Mouse (Mus musculus) kidney, adult 9 months (tissue): ENCODE results near the gene Cobl.

ENCODE experiments used
- DNase-seq: peaks from one replicate; pipeline ENCODE4 v3.0.0; 2022

Cobl gene

DNA sequence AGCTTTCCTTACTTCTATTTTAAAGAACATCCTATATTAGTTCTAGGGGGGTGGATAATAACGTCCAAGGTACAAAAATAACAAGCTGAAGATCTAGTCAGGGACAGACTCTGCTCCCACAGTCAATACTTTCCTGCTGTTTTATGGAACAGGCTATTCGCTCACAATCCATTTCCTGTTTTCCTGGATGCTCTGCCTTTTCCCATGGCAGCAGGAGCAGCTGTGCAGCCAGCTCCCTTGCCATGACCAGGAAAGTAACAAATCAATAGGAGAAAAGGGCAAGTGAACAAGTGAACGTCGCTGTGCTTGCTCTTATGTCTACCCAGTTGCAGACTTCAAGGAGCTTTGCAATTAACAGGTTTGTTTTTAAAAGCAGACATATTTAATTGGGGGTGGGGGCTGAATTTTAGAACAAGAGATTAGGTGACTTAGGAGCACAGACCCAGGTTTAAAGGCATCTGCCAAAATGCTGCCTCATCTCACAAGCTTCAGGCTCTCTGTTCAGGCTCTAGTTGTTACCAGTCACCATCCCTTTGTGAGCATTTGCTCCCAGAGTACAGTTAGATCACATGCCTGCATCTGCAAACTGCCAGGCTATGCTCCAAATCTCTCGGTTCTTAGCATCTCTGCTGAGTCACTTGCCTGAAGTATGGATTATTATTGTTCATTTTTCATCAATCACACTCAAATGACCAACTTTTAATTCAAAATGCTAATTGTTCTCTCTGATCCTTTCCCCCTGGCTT, 164.9 kb downstream of the Cobl start:
- DNase-seq = no peak

DNA sequence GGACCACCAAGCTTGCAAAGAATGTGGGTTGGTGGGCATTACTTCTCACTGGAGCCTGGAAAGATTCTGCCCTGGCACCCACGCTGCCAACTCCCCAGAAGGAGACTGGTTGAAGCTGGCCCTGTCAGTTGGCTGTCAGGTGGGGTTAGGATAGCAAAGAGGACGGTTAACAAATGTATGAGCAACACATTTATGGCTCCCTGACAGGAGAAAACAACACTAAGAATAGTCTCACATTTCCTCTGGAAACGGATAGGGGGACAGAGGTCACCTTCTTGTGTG, 173.2 kb downstream of the Cobl start:
- DNase-seq = no peak

DNA sequence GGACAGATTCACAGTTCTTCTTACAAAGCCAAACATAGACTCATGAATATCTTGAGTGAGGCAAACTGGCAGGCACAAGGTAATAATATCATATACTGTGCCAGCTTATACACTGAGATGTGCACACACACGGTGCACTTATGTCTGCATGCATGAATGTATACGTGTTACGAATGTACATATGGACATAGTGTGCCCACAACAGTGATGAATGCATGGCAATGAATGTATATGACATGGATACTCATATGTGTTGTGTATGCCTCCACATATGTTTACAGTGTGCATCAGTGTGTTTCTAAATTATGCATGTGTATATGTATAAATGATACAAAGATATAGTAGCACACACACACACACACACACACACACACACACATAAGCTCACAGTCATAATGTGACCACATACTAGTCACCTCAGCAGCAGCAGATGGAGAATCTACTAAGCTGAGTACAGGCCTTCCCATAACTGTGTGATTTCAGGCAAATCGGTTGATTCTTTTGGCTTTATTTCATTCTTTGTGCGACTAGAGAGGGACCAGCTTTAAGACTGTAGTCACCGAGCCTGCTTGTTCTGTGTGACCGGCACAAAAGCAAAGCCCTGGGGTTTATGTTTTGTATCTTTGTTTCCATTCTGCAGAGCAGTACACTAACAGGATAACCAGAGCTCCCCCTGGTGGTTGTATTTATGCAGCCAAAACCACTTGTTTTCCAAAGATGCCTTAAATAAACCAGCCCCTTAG, 173.7 kb downstream of the Cobl start:
- DNase-seq = peak; percentile 72

DNA sequence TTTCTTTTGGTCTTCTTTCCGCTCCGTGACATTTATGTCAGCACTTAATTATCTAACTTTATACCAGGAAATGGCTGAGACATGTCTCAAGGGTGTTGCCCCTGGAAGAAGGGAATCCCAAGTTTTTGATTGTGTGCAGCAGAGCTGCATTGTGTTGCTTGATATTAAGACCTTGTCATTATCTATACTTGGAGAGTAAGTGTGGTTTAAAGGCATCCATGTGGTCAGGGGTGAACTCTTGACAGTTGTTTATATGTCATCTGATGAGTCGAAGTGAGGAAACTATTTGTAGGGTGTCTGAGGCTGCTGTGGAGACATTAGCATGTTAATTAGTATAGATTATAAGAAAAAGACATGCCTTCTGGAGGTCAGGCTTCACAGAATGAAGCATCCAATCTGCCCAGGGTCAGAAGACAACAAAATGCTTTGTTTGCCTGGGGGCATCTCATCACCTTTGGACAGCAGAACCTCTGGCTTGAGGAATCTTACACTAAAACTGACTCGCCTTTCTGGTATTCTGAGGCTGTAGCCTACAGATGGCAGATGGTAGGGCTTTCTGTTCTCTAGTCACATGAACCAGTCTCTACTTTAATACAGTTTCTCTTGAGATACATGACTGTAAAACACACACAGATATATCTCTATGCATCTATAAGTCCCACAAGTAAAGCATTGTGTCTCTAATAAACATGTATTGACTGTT, 179.3 kb downstream of the Cobl start:
- DNase-seq = no peak

DNA sequence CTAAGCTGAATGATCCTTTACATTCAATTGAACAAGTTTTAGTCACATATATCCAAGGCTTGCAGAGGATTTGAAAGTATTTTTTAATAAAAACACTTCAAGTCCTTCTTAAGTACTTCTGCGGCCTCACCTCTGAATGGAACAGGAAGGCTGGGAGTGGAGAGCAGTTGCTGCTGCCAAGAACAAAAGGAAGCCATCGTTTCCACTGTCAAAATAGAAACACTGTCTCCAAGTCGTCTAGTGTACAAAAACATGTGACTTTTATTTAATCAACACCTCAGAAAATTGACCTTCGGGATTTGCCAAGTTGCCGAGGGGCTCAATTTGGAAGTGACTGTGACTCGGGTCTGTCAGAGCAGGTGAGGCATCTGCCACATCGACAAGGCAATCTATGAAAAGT, 184.0 kb downstream of the Cobl start:
- DNase-seq = peak; percentile 31

DNA sequence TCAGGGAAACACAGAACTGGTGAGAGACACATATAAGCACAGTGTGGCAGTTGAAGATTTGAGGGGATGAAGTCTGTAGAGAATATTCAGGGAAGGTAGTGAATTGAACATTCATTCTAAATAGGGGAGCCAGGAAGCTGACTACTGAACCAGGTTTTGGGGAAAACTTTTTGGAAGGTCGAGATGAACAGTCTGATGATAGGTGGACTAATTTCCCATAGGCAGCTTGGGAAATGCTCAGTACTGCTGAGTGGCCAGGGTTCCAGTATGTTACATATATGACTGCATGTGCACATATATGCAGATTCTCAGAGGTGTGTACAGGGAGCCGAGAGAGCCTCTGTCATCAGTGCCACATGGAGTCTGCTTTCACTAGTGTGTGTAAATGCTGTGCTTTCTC, 190.5 kb downstream of the Cobl start:
- no peak for DNase-seq

DNA sequence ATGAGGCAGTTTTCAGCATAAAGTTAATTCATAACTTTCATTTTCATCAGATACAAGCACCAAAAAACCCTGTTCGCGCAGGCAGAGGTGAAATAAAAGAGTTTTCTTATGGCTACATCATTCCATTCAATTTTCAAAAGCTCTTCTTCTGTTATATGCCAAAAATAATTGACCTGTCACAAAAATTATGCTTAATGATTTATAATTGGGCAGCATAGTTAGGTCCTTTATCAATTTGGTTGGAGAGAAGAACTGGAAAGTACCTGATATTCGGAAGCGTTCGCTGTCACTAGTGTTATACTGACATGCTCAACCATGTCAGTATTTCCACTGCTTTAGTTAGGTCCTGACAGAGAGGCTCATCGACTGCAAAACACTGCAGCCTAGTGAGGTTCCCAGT, 191.0 kb downstream of the Cobl start:
- DNase-seq = no peak

DNA sequence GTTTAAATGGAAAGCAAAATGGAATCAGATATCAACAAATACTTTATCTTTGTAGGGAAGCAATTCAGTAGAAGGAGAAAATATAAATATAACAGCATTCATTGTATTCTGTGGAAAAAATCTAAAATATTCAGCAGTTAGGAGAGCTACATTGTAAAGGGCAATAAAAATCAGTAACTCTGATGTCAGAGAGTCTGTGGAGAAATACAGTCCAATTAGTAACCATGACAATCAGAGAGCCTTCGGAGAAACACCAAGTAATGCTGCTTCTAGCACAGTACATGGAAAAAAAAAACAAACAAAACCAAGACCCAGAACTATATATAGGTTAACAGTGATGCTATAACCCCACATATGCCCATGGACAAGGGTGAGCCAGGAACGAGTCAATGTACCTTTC, 206.3 kb downstream of the Cobl start:
- no peak for DNase-seq

DNA sequence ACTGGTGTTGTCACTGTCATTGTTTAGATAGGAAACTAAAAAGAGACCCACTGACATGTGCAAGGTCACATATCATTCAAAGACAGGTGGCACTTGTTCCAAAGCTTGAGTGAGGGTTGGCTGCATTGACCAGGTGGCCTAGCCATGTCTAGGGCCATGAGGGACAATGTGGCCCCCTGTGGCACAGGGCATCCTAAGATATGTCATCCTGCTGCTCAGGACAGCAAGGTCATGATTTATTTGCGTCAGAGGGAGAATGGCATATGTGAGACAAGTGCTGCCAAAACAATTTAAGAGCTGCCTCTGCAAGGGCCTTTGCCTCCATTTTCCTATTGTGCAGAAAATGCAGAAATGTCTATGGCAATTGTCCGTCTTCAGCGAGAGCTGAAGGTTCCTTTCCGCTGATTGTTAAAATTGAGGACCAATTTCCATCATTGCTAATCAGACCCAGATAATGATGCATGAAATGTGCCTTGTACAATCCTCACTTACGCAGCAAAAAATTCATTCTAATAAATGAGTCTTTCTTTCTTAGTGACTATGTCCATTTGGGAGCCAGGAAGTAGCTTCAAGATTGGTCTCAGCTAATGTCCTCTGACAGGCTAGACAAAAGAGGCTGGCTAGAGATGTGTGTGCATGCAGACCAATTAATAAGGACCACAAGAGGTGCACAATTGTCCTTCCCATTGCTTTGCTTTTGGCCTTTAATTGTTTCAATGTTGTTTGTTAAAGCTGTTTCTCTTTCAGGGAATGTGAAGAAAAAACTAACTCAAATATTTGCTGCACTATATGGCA, 207.2 kb downstream of the Cobl start:
- DNase-seq = no peak

DNA sequence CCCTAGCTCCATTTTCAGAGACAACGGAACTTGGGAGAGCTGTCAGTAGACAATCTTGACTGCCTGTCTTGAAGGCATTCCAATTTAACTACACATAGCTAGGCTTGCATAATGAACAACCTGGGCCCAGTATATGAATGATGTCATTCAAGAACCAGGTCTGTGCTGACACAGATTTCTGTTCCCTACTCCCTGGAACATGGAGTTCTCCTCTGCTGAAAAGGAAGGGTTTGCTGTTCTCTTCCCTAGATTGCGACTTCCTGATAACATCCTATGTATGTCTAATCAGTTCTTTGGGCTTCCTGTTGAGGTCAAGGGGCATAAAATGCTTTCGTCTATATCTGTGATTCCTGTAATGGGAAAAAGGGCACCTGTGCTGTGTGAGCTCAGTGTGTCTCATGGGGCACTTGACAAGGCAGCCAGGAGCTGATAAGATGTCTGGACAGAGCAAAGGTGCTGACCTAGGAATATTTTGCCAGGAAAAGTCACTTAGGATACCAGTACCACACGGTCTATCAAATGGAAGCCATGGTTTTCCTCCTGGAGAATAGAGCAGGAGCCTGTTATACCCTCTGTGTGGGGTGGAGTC, 219.3 kb downstream of the Cobl start:
- DNase-seq = no peak

DNA sequence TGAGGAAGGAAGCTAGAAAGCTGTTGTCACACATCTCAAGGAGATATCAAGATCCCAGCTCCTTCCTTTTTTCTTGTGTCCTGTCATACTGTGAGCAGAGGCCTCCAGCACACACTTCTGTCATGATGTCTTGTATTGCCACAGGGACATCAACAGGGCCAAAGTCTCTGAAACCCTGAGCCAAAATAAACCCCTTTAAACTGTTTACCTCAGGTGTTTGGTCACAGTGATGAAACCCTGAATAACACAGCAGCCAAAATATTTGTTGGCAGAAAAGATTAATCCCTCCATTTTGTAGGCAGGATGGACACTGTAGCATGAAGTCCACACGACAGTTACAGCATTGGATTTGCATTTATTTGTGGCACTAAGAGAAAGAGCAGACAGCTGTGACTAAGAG, 228.4 kb downstream of the Cobl start:
- no peak for DNase-seq

DNA sequence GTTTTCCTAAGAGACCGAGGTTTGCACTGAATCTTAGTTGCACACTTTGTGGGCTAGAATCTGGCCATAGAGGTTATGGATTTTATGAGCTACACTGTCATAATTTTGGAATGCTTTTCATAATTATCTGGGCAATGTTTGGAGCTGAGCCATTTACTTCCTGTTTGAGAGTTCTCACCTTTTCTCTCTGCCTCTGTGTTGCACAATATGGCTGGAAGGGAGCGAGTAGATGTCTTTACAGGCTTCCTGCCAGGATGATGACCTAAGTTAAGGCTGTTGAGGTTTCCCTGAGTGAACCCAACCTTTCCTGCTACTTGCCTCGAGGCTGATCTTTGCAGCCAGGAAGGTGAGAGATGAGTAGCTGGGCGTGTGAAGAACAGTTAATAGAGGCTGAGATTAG, 229.9 kb downstream of the Cobl start:
- no peak for DNase-seq

DNA sequence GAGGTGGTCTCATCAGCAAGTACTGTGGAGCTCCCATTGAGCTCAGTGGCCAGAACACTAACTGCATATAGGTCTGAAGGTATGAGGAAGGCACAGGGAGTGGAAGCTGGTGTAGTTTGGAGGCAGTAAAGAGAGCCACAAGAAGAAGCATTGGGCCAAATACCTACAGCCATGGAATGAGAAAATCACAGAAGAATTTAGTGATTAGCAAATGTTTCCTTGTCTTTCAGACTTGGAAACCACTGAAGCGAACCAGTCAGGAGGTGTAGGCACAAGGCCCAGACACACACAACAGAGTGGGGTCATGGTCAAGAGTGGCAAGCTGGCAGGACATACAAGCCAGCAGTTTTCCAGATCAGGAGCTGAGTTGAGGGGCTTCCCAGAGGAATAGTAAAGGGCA, 230.6 kb downstream of the Cobl start:
- DNase-seq = no peak

DNA sequence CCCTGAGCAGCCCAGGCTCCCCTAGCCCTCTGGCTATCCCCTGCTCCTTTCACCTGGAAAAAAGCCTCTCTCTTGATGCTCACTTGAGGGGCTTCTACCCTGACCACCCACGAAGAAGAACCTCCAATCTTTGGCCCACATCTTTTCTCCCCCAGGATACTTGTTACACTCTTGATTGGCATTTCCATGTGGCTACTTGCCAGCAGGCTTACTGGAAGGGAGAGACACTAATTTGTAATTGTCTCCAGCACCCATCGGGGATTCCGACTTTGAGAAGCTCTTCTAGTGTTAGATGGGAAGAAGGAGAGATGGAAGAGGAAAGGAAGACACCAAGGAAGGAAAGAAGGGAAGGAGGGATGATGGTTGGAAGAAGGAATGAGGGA, 232.0 kb downstream of the Cobl start:
- DNase-seq = peak; percentile 4

DNA sequence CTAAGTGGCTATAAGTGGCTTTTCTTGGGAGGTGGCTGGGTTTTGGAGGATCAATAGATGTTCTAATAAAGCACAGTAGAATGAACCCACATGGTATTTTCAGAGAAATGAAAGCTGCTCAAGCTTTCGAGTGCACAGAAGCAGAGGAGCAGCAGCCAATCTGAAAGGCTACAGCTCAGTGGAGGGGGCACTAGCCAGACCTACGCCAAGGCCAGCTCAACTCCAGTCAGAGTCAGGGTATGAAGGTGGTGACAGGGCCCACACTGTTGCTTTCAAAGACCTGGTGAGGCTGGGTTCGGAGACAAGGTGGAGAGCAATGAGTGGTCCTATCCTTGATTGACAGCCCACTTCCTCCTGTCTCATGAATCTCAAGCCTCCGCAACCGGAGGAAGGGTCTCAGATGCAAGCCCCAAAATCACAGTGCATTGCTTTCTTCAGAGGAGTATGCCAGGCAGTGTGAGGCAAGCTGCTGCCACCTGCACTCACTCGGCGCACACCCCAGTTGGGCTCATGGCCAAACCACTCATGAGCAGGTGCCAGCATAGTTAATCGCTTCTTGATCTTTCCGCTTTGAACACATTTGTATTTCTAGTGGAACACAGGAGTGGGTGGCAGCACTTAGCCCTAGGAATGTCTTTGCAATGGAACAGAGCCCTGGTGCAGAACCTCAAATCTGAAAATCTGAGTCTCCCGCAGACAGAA, 232.6 kb downstream of the Cobl start:
- peak; percentile 83 for DNase-seq

DNA sequence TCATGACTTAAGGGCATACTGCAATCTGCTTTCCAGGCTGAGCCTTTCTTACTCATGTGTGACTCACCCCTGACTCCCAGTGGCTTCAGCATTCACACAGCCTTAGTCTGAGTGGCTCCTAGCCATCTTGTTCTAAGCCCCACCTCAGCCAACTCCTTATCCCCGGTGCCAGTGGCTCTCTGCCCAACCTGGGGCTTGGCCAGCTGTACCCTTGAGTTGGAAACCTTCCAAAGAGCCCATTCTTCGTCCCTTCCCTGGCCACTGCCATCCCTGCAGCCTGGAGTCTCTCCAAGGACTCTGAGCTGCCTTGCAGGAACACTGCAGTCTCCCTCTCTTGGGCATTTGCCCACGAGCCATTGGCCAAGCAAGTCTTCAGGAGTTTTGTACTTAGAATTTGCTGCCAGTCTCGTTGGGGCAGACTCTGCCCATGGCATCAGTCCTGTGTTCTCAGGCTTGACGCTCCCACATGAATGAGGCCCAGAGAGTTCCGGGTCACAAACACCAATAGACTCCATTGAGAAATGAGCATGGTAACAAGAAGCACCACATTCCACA, 233.2 kb downstream of the Cobl start:
- peak; percentile 78 for DNase-seq

DNA sequence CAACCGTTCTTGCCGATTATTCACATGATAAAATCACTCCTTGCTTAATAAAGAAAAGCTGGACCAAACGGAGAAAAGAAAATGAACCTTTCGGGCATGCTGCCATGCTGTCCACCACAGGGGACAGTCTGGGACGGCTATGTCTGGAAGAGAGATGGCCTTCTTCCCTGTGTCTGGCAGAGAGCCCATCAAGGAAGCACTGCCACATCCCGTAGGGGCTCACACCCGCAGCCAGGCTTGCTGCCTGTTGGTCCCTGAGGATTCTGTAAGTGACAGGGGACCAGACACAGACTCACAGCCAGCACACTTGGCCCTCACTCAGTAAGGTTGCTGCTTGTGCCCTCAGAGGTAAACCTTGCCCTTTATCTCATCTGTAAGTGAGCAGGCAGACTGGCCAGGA, 235.3 kb downstream of the Cobl start:
- DNase-seq = no peak

DNA sequence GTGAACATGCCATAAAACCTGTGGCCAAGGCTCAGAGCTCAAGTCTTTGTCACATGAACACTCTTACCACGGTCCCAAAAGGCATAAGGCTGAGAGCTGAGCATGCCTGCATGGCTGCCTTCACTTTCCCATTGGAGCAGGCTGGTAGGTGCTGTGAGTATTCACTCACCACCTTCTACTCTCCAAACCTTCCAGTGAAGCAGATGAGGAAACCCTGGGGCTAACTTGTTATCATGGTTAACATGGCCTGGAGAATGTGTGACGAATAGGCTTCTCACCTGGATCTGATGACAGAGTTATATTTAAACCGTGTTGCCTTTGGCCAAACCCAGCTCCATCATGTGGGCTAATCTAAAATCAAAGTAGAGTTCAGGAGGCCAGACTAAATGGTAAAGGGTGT, 237.4 kb downstream of the Cobl start:
- no peak for DNase-seq

DNA sequence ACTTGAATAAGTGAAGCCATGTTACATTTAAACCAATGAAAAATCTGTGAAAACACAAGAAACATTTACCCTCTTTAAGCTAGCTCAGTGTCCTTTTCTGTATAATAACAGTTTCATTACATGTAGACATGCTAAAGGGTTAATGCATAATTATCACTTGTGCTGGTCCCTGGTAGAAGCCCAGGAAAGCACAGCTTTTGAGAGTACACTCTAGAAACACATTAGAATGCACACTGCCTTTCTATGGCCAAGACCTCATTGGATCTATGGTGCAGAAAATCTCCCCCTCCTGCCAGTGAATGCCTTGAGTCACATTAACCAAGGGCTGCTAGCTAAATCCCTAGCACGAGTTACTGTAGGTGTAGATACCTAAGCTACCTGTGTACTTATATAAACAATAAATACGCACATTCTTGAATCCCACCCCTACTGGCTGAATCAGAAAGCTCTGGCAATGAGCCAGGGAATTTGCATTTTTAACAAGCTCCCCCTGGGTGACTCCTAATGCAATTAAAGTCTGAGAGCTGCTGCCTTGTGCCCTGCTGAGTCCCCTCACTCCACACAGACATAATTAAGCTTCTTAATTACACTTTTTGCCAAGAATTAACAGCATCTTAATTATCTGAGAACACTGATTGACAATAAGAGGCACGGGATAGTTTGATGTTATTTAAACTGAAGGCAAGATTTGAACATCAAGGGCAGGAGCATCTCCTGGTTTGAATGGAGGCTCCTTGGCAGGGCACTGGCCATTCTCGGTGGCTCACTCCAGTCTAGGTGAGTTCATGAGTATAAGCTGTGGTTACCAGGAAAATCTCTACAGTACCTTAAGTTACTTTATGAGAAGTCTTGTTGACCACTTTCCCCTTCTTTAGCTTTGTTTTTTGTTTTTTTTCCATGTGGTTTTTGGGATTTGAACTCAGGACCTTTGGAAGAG, 244.9 kb downstream of the Cobl start:
- no peak for DNase-seq

DNA sequence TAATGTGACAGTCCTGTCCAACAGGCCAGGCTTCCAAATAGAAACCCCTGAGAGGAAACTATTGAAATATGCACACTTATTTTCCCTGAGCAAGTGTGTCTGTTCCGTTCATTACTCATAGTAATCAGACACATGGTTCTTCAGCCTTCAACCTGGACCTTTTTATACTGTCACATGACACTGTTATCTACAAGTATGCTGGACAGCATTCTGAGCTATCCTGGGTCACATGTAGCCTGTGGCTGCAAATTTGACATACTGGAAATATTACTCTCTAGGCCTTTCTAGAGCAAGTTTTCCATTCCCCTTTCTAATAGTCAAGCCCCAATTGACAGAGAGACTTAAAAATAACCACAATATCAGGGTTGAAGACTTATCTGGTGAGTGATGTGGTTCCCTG, 247.9 kb downstream of the Cobl start:
- no peak for DNase-seq

DNA sequence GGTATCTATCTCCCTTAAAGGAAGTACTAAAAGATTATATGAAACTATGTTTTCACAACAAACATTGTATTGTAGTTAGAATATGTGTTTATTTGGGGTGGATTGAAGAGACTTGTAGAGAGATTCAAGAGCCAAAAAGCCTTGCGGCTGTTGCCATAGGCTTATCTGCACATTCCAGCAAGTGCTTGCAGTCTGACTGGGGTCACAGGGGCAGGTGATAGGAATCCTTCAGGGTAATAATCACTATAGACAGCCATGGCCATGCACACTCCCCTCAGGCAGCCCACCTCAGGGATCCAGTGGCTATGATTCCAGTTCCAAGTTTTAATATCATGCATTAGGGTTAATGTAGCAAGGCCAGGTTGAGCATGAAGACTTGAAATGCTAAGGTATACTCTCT, 249.2 kb downstream of the Cobl start:
- no peak for DNase-seq
